Mouse (Mus musculus): ENCODE results near the gene Ctnnd2. TPM values are rescaled to one million over a fixed set of nuclear protein-coding genes. Genes with fewer than 3 reads are reported as not detected.

Ctnnd2 gene
- total RNA-seq, 1 experiment from 2014 or later, result 4.3 TPM

- peak; percentile 20 for DNase-seq
Observed at GRCm38 (mm10) chr15:30515425-30515824, 343.0 kb downstream of the Ctnnd2 start.

- no peak for DNase-seq
Observed at GRCm38 (mm10) chr15:30541459-30541858, 369.1 kb downstream of the Ctnnd2 start.

- DNase-seq, result no peak
Observed at GRCm38 (mm10) chr15:30548263-30548662, 375.9 kb downstream of the Ctnnd2 start.

- no peak for DNase-seq
Observed at GRCm38 (mm10) chr15:30550956-30551355, 378.6 kb downstream of the Ctnnd2 start.

- DNase-seq, result no peak
Observed at GRCm38 (mm10) chr15:30553910-30554406, 381.6 kb downstream of the Ctnnd2 start.

- DNase-seq, result no peak
Observed at GRCm38 (mm10) chr15:30555787-30556186, 383.4 kb downstream of the Ctnnd2 start.

- DNase-seq, result no peak
Observed at GRCm38 (mm10) chr15:30562375-30562774, 390.0 kb downstream of the Ctnnd2 start.

- DNase-seq, result no peak
Observed at GRCm38 (mm10) chr15:30564594-30564993, 392.2 kb downstream of the Ctnnd2 start.

GRCm38 (mm10) chr15:30570254-30570800, 397.9 kb downstream of the Ctnnd2 start:
- DNase-seq, result no peak

- no peak for DNase-seq
Observed at GRCm38 (mm10) chr15:30587446-30587845, 415.1 kb downstream of the Ctnnd2 start.

- DNase-seq, result no peak
Observed at GRCm38 (mm10) chr15:30590865-30591264, 418.5 kb downstream of the Ctnnd2 start.

- no peak for DNase-seq
Observed at GRCm38 (mm10) chr15:30595507-30595906, 423.1 kb downstream of the Ctnnd2 start.

GRCm38 (mm10) chr15:30610613-30611012, 438.2 kb downstream of the Ctnnd2 start:
- DNase-seq, result no peak

- no peak for DNase-seq
Observed at GRCm38 (mm10) chr15:30615451-30615850, 443.1 kb downstream of the Ctnnd2 start.

GRCm38 (mm10) chr15:30616861-30617260, 444.5 kb downstream of the Ctnnd2 start:
- DNase-seq, result no peak

GRCm38 (mm10) chr15:30617932-30618331, 445.5 kb downstream of the Ctnnd2 start:
- DNase-seq, result no peak

- DNase-seq, result no peak
Observed at GRCm38 (mm10) chr15:30628524-30628923, 456.1 kb downstream of the Ctnnd2 start.

- DNase-seq, result no peak
Observed at GRCm38 (mm10) chr15:30632113-30632735, 459.8 kb downstream of the Ctnnd2 start.

GRCm38 (mm10) chr15:30633917-30634316, 461.5 kb downstream of the Ctnnd2 start:
- DNase-seq, result no peak

- no peak for DNase-seq
Observed at GRCm38 (mm10) chr15:30634522-30634921, 462.1 kb downstream of the Ctnnd2 start.

GRCm38 (mm10) chr15:30640651-30641050, 468.3 kb downstream of the Ctnnd2 start:
- no peak for DNase-seq

GRCm38 (mm10) chr15:30645688-30646087, 473.3 kb downstream of the Ctnnd2 start:
- no peak for DNase-seq

GRCm38 (mm10) chr15:30646501-30647431, 474.4 kb downstream of the Ctnnd2 start:
- DNase-seq, result no peak
